Mouse (Mus musculus): Measurements from ENCODE around the gene Ugt1a8.

DNA sequence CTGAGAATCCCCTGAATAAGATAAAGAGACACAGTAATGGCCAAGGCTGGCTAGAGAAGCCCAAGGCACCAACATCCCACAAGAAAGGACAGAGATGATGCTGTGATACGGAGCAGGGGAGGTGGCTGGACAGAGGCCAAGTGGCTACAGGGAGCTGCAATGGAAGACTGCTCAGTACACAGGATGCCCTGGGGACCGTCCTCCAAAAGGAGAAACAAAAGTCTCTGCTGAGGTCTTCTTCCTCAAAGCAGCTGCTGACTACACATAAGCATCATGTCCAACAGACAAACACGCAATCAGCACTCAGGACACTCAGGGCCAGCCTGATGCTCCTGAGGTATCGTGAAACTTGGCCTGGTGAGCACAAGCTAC, 177.2 kb downstream of the Ugt1a8 start:
- TF ChIP-seq CTCF (IDR thresholded peaks at IDR 0.05; ENCODE audit: control insufficient read depth, insufficient read depth, insufficient read length): no peak
- no peak for TF ChIP-seq USF1 (IDR thresholded peaks at IDR 0.05; ENCODE audit: low read depth)

Data from C2C12 (cell line).